Mouse (Mus musculus): ENCODE measurements at regions not wholly inside any gene's neighbourhood (a gene's known extent, or its start where the extent isn't known, plus 50 kb on each side); places are given as distances from the start of the nearest gene placed in this dataset.
A peak's percentile ranks its signal among the peaks of the same experiment; 100 is the strongest.

GRCm38 (mm10) chr1:90481708-90482107 lies 121.1 kb upstream of the Cops8 start:
- no peak overlapping the region for H3K4me3 ChIP-seq (replicated peaks)
- WGBS = 43% methylated on average over 5 of the region's 5 CpGs
- H3K27me3 ChIP-seq (replicated peaks) = no peaks in the 10 kb centered on the region
- H3K4me1 ChIP-seq = peaks cover 14% of the 10 kb centered on the region; the same call in 1 of the 2 replicates
- ATAC-seq (ENCODE audit: insufficient read depth, low FRiP score, low read depth) = no peak
- H3K9me3 ChIP-seq = no peaks in the 10 kb centered on the region
- no peak overlapping the region for H3K27ac ChIP-seq
- H3K4me2 ChIP-seq = no peak overlapping the region
- no peaks in the 10 kb centered on the region for H3K36me3 ChIP-seq
- no peak overlapping the region for H3K9ac ChIP-seq

DNA sequence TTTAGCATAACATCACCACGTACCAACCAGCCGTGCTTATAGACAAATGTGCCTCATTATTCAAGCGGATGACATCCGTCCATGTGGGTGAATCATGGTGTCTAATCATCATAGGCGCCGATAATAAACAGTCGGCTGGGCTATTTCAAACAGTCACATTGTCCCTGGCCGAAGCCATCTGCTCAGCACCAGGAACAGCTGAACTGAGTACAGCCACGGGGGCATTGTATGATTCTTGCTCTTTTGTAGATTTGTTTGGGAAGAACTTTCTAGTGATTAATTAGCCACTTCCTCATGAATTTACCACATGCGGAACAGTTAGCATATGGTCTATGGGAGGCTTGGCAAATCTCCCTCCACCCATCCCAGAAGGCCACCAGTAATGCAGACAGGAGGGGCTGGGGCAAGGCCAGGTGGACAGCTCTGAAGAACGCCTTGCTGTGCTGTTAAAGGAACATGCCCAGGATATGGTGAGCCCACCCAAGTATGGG lies 116.4 kb upstream of the Cops8 start:
- Histone ChIP-seq H3K4me3 (replicated peaks) (no peak overlapping the region), H3K4me1 (0 out of 2 replicates have a peak, but pooled peaks cover 8% of the 10 kb centered on the region), H3K27ac (0 out of 2 replicates have a peak overlapping the region, but pooled peaks have one; percentile 41), H3K36me3 (no peaks in the 10 kb centered on the region), H3K4me2 (no peak overlapping the region), H3K27me3 (replicated peaks) (no peaks in the 10 kb centered on the region), H3K9ac (no peak overlapping the region), H3K9me3 (no peaks in the 10 kb centered on the region)
- peak; percentile 34; the same call in 1 of the 2 replicates for ATAC-seq (ENCODE audit: insufficient read depth, low FRiP score, low read depth)
- WGBS = 34% methylated on average over 11 of the region's 11 CpGs

DNA sequence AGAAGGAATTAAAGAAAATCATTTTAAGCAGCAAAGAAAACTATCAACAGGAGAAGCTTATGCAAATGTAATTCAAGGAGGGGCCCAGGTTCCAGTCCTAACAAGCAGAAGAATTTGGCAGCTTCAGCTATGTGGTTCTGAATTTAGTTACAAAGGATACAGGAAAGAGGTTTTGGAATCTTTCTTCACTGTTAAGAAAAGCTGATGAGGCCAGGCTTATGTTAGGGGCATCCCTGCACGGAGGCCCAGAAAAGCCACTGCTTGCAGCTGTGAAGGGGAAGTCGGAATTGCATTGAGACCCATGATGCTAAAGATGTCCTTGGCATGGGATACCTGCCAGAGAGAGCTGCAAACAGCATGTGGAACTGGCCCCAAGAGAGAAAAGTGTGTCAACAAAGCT lies 114.9 kb upstream of the Cops8 start:
- Histone ChIP-seq H3K4me2 (no peak overlapping the region), H3K27ac (peak overlapping the region; percentile 35; the same call in 1 of the 2 replicates), H3K4me3 (replicated peaks) (no peak overlapping the region), H3K27me3 (replicated peaks) (no peaks in the 10 kb centered on the region), H3K36me3 (no peaks in the 10 kb centered on the region), H3K9ac (no peak overlapping the region), H3K9me3 (no peaks in the 10 kb centered on the region), H3K4me1 (0 out of 2 replicates have a peak, but pooled peaks cover 8% of the 10 kb centered on the region)
- WGBS = 75% methylated on average over 2 of the region's 2 CpGs
- ATAC-seq (ENCODE audit: insufficient read depth, low FRiP score, low read depth) = no peak

DNA sequence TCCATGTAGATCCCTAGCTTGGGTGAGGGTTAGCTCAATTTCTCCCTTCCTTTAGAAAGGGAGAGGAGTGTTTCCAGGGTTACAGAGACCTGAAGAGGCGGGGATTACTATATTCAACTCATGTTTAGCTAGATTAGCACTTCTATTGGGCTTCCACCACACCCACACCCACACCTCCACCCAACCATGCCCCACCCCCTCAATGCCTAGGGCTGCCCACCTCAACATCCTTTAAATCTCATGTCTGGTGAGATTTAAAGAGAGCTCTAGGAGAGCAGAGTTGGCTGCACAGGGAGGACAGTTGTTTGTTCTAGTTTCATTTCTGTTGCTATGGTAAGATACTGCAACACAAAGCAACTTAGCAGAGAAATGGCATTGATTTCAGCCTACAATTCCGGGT lies 113.8 kb upstream of the Cops8 start:
- H3K4me1 ChIP-seq = 0 out of 2 replicates have a peak, but pooled peaks cover 8% of the 10 kb centered on the region
- 70% methylated on average over 2 of the region's 2 CpGs for WGBS
- H3K9me3 ChIP-seq = no peaks in the 10 kb centered on the region
- no peak overlapping the region for H3K9ac ChIP-seq
- no peaks in the 10 kb centered on the region for H3K27me3 ChIP-seq (replicated peaks)
- no peak overlapping the region for H3K4me3 ChIP-seq (replicated peaks)
- no peak overlapping the region for H3K4me2 ChIP-seq
- H3K36me3 ChIP-seq = no peaks in the 10 kb centered on the region
- no peak overlapping the region for H3K27ac ChIP-seq
- no peak for ATAC-seq (ENCODE audit: insufficient read depth, low FRiP score, low read depth)

- Histone ChIP-seq H3K9me3 (no peaks in the 10 kb centered on the region), H3K27ac (no peak overlapping the region), H3K4me3 (replicated peaks) (no peak overlapping the region), H3K27me3 (replicated peaks) (no peaks in the 10 kb centered on the region), H3K4me2 (no peak overlapping the region), H3K4me1 (0 out of 2 replicates have a peak, but pooled peaks cover 8% of the 10 kb centered on the region), H3K9ac (no peak overlapping the region), H3K36me3 (no peaks in the 10 kb centered on the region)
- no peak for ATAC-seq (ENCODE audit: insufficient read depth, low FRiP score, low read depth)
- 47% methylated on average over 10 of the region's 10 CpGs for WGBS
Measured at GRCm38 (mm10) chr1:90490335-90490734, 112.4 kb upstream of the Cops8 start.

DNA sequence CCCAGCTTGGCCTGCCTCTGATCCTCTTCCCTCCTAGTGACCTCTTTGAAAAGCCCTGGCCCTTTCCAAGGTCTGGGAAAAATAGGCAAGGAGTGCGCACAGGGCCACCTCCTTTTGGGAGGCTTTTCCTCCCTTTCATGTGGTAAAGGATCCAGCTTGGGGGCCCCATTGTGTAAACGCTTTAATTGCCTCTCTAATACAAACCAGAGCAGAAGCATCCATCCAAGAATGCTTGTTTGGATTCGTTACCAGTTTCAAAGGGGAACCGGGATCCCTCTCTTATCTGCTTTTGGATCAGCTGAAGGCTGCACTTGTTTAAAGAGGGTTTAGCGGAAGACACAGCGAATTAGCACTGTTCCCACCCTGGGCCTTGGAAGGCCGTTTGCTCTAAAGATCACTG lies 109.3 kb upstream of the Cops8 start:
- Histone ChIP-seq H3K9ac (no peak overlapping the region), H3K4me1 (no peaks in the 10 kb centered on the region), H3K9me3 (no peaks in the 10 kb centered on the region), H3K4me2 (no peak overlapping the region), H3K27ac (no peak overlapping the region), H3K4me3 (replicated peaks) (no peak overlapping the region), H3K27me3 (replicated peaks) (no peaks in the 10 kb centered on the region), H3K36me3 (no peaks in the 10 kb centered on the region)
- ATAC-seq (ENCODE audit: insufficient read depth, low FRiP score, low read depth) = no peak; the same call in 1 of the 2 replicates
- 39% methylated on average over 7 of the region's 7 CpGs for WGBS

DNA sequence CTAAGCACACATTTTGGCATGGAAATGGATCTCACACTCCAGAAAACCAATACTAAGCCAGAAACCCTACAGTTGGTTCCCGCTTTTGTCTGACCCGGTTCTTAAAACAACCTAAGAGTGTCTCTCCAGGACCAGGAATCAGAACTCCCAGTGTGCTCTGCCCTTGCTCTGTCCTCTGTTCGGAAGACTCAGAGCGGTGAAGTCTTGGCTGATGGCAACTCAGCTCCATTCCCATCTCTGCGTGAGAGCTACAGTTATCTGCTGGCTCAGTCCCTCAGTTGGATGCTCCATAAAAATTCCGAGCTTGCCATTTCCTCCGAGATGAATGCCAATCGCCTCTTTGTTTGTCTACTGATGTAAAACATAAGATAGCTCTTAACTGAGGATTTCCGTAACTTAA lies 107.6 kb upstream of the Cops8 start:
- 79% methylated on average over 9 of the region's 9 CpGs for WGBS
- Histone ChIP-seq H3K9ac (no peak overlapping the region), H3K27me3 (replicated peaks) (no peaks in the 10 kb centered on the region), H3K4me1 (no peaks in the 10 kb centered on the region), H3K4me2 (no peak overlapping the region), H3K4me3 (replicated peaks) (no peak overlapping the region), H3K36me3 (no peaks in the 10 kb centered on the region), H3K9me3 (no peaks in the 10 kb centered on the region), H3K27ac (no peak overlapping the region)
- no peak for ATAC-seq (ENCODE audit: insufficient read depth, low FRiP score, low read depth)

DNA sequence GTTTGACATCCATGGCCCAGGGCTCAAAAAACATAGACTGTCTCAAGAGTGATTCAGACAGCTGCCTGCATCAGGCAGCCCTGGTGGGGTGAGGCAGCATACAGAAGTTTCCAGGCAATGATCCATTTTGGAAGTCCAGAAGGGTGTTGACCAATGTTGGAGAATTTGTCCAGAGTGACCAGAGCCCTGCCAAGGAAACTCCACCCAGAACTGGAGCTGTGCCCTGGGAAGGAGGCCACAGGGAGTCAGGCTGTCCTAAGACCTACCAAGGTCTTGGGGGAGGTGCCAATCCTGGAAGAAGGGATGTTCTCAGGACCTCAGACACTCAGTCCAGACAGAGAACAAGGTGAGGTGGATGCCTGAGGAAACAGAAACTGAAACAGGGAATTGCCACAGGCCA lies 105.2 kb upstream of the Cops8 start:
- Histone ChIP-seq H3K36me3 (no peaks in the 10 kb centered on the region), H3K9me3 (no peaks in the 10 kb centered on the region), H3K27me3 (replicated peaks) (no peaks in the 10 kb centered on the region), H3K9ac (no peak overlapping the region), H3K4me3 (replicated peaks) (no peak overlapping the region), H3K27ac (no peak overlapping the region), H3K4me1 (no peaks in the 10 kb centered on the region), H3K4me2 (no peak overlapping the region)
- no peak for ATAC-seq (ENCODE audit: insufficient read depth, low FRiP score, low read depth)

DNA sequence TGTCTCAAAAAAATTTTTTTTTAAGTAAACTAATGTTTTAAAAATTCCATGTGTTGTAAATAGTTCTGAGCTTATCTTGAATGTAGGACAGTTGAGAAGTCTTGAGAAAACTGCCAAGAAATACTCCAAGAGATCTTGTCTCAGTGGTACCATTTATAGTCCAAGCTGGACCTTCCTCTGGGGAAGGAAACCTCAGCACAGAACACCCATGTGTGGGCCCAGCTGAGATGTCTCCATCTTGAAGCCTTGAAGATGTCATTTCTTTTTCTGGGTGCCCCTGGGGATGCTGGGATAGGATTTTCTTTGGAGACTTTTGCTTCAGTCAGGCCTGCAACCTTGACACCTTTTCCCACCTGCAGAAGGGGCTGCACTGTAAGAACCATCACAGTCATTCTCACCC lies 101.4 kb upstream of the Cops8 start:
- Histone ChIP-seq H3K4me1 (0 out of 2 replicates have a peak, but pooled peaks cover 4% of the 10 kb centered on the region), H3K27ac (no peak overlapping the region), H3K9ac (no peak overlapping the region), H3K27me3 (replicated peaks) (no peaks in the 10 kb centered on the region), H3K4me2 (no peak overlapping the region), H3K36me3 (no peaks in the 10 kb centered on the region), H3K4me3 (replicated peaks) (no peak overlapping the region), H3K9me3 (no peaks in the 10 kb centered on the region)
- ATAC-seq (ENCODE audit: insufficient read depth, low FRiP score, low read depth) = no peak

DNA sequence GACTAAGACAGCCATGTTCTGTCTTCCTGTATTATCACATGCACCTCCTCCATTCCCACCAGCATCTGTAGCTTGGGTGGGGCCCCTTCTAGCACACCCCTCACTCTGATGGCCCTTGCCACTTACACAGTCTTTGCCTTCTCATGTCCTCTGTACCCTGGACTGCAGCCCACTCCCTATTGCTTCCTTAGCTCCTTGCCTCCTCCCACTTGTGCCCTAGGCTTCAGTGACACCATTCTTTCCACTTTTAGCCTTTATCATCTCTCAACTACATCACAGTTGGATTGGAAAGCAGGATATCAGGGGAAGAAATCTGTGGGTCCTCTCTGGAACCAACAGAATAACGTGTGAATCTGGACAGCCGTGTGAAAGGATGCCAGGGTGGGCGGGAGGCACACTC lies 100.4 kb upstream of the Cops8 start:
- H3K27me3 ChIP-seq (replicated peaks) = no peaks in the 10 kb centered on the region
- no peaks in the 10 kb centered on the region for H3K9me3 ChIP-seq
- H3K36me3 ChIP-seq = no peaks in the 10 kb centered on the region
- 82% methylated on average over 3 of the region's 3 CpGs for WGBS
- no peak for ATAC-seq (ENCODE audit: insufficient read depth, low FRiP score, low read depth)
- H3K9ac ChIP-seq = no peak overlapping the region
- H3K4me3 ChIP-seq (replicated peaks) = no peak overlapping the region
- no peak overlapping the region for H3K4me2 ChIP-seq
- no peak overlapping the region for H3K27ac ChIP-seq
- H3K4me1 ChIP-seq = 0 out of 2 replicates have a peak, but pooled peaks cover 4% of the 10 kb centered on the region

GRCm38 (mm10) chr1:90502771-90503540 lies 99.8 kb upstream of the Cops8 start:
- no peak overlapping the region for H3K4me3 ChIP-seq (replicated peaks)
- no peak for ATAC-seq (ENCODE audit: insufficient read depth, low FRiP score, low read depth)
- H3K4me2 ChIP-seq = no peak overlapping the region
- H3K9ac ChIP-seq = no peak overlapping the region
- 0 out of 2 replicates have a peak, but pooled peaks cover 4% of the 10 kb centered on the region for H3K4me1 ChIP-seq
- no peaks in the 10 kb centered on the region for H3K27me3 ChIP-seq (replicated peaks)
- no peak overlapping the region for H3K27ac ChIP-seq
- no peaks in the 10 kb centered on the region for H3K36me3 ChIP-seq
- H3K9me3 ChIP-seq = no peaks in the 10 kb centered on the region
- WGBS = 74% methylated on average over 8 of the region's 8 CpGs

GRCm38 (mm10) chr1:90504583-90505080 lies 98.1 kb upstream of the Cops8 start:
- Histone ChIP-seq H3K4me1 (0 out of 2 replicates have a peak, but pooled peaks cover 4% of the 10 kb centered on the region), H3K9me3 (no peaks in the 10 kb centered on the region), H3K27ac (no peak overlapping the region), H3K36me3 (no peaks in the 10 kb centered on the region), H3K27me3 (replicated peaks) (no peaks in the 10 kb centered on the region), H3K4me3 (replicated peaks) (no peak overlapping the region), H3K9ac (no peak overlapping the region), H3K4me2 (no peak overlapping the region)
- 28% methylated on average over 8 of the region's 8 CpGs for WGBS
- no peak for ATAC-seq (ENCODE audit: insufficient read depth, low FRiP score, low read depth)
